Mouse (Mus musculus) limb, embryonic 12.5 days (tissue): ENCODE data around the gene Car4. TPM values are rescaled to one million over a fixed set of nuclear protein-coding genes. Genes with fewer than 3 reads are reported as not detected.

Experiments used
- ATAC-seq: fragments of 200-750 bp; cut with Nextera tagmentation; 2 replicates; pipeline ENCODE4 v1.8.0; 2017; ENCODE audit warnings: low read depth, moderate TSS enrichment; ENCODE audit not compliant: insufficient number of reproducible peaks, insufficient read depth, low FRiP score, low TSS enrichment
- H3K27ac ChIP-seq: fragments of 300-500 bp; sonication (generic); 2 replicates; pipeline ENCODE4 v1.5.1; 2016; ENCODE audit warnings: mild to moderate bottlenecking, moderate library complexity
- H3K27me3 ChIP-seq: fragments of 300-500 bp; sonication (generic); 2 replicates; pipeline ENCODE4 v1.6.1; 2016; ENCODE audit warnings: mild to moderate bottlenecking, moderate library complexity
- H3K36me3 ChIP-seq: fragments of 300-500 bp; sonication (generic); 2 replicates; pipeline ENCODE4 v1.6.1; 2016; ENCODE audit warnings: mild to moderate bottlenecking, moderate library complexity
- H3K4me1 ChIP-seq: fragments of 300-500 bp; sonication (generic); replicated peaks from 2 replicates; pipeline ENCODE4 v1.6.1; 2016
- H3K4me2 ChIP-seq: fragments of 300-500 bp; sonication (generic); 2 replicates; pipeline ENCODE4 v1.6.1; 2016; ENCODE audit warnings: mild to moderate bottlenecking, moderate library complexity
- H3K4me3 ChIP-seq: fragments of 300-500 bp; sonication (generic); replicated peaks from 2 replicates; pipeline ENCODE4 v1.5.1; 2016; ENCODE audit warnings: mild to moderate bottlenecking
- H3K9ac ChIP-seq: fragments of 300-500 bp; sonication (generic); replicated peaks from 2 replicates; pipeline ENCODE4 v1.6.1; 2016; ENCODE audit warnings: mild to moderate bottlenecking, moderate library complexity
- H3K9me3 ChIP-seq: fragments of 300-500 bp; sonication (generic); 2 replicates; pipeline ENCODE4 v1.6.1; 2016; ENCODE audit warnings: mild to moderate bottlenecking, moderate library complexity
- WGBS: fragments of 180-500 bp; shearing (Covaris S2); methylation state at CpG from one replicate; pipeline ENCODE4 v1.1.7; 2016; 5-methylcytosine and 5-hydroxymethylcytosine counted together
- polyA plus RNA-seq: library from polyadenylated mRNA; unstranded; fragments of >200 nt; fragmentation: Nextera tagmentation; extraction: Ambion mirVana; gene quantifications from 2 replicates; pipeline ENCODE4 v1.2.1, GENCODE M21; 2016

The Car4 gene
- polyA plus RNA-seq, 1 experiment from 2014 or later, result not detected

DNA sequence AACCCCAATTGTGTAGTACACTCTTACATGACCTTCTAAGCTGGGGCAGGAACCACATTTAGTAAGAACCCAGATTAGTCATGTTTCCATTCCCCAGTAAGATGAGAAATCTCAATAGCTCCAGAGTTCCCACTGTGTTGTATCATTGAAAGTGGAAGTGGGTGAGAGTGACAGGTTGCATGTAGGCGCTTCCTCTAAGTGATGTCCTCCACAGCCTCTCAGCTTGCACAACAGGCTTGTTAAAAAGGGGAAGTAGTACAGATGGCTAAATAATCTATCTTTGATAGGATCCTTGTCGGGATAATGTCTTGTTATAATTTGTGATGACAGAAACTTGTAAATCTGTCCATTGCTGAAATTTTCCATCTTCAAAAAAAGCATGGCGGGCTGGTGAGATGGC is 46.0 kb downstream of the Car4 start:
- 92% methylated on average over 3 of the region's 3 CpGs for WGBS
- no peak overlapping the region for H3K27ac ChIP-seq
- ATAC-seq, result no peak

DNA sequence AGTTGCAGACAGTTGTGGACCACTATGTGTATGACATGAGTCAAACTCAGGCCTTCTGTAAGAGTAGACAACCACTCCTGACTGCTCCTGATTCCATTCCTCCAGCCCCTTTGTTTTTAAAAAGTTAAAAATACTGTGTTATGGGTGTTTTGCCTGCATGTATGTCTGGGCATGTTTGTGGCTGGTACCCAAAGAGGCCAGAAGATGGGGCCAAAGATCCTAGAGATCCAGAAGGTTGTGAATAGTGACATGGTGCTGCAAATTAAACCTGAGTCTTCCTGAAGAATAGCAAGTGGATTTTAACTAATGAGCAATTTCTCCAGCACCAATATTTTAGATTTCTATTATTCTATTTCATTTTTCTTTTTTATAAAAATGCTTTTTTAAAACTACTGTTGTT is 55.5 kb downstream of the Car4 start:
- H3K9ac ChIP-seq, result no peak overlapping the region
- peaks cover 50% of the 10 kb centered on the region for H3K36me3 ChIP-seq
- H3K9me3 ChIP-seq, result no peaks in the 10 kb centered on the region
- H3K27me3 ChIP-seq, result no peaks in the 10 kb centered on the region
- H3K4me1 ChIP-seq, result no peaks in the 10 kb centered on the region
- no peak overlapping the region for H3K4me2 ChIP-seq
- no peak for ATAC-seq
- no peak overlapping the region for H3K27ac ChIP-seq
- H3K4me3 ChIP-seq, result no peak overlapping the region

More for the DNA sequence above, 46.0 kb downstream of the Car4 start:
- no peak overlapping the region for H3K4me2 ChIP-seq
- no peak overlapping the region for H3K9ac ChIP-seq
- H3K4me1 ChIP-seq, result no peaks in the 10 kb centered on the region
- H3K9me3 ChIP-seq, result no peaks in the 10 kb centered on the region
- H3K4me3 ChIP-seq, result no peak overlapping the region
- H3K36me3 ChIP-seq, result peaks cover 48% of the 10 kb centered on the region
- H3K27me3 ChIP-seq, result no peaks in the 10 kb centered on the region

Other genes starting within 250 kb of the Car4 start
- gene Mrm1, start 138.3 kb upstream of the Car4 start, polyA plus RNA-seq, result 9.4 and 10.7 TPM in 2 replicates
- gene Dhrs11, start 128.8 kb upstream of the Car4 start, polyA plus RNA-seq, result 9.8 and 12.3 TPM in 2 replicates
- 69.5 and 72.6 TPM in 2 replicates for gene Ggnbp2, start 87.0 kb upstream of the Car4 start, polyA plus RNA-seq
- 9.3 and 12.2 TPM in 2 replicates for gene Myo19, start 77.6 kb upstream of the Car4 start, polyA plus RNA-seq
- 2.0 and 2.4 TPM in 2 replicates for gene Pigw, start 77.5 kb upstream of the Car4 start, polyA plus RNA-seq
- gene Znhit3, start 41.4 kb upstream of the Car4 start, polyA plus RNA-seq, result 65.6 and 66.5 TPM in 2 replicates
- 5.0 and 5.2 TPM in 2 replicates for gene Usp32, start 182.4 kb downstream of the Car4 start, polyA plus RNA-seq
- 0.43 TPM in 1 of 2 replicates, not detected in the other for gene 1700125H20Rik, start 212.6 kb downstream of the Car4 start, polyA plus RNA-seq